Mouse (Mus musculus): ENCODE data around the gene Dtnbp1.

DNA sequence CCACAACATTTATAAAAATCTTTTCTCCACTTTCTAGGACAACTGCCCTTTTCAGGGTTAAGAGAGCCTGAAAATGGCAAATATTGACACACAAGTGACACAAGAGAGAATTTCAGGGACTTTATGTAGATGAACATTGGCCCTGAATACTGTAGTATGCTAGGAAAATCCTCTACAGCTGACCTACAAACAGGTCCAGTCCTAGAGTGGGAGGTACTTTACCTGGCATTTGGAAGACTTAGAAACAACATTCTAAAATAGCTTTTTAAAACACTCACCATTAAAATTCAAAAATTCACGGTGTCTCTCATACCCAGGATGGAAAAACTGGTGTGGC, 47.7 kb downstream of the Dtnbp1 start:
- no peak for TF ChIP-seq MYOG (IDR thresholded peaks at IDR 0.05; ENCODE audit: control insufficient read depth in 1 of 3, insufficient read depth in 1 of 3, insufficient read length in 2 of 3, low read depth in 2 of 3)
- no peak for TF ChIP-seq USF1 (IDR thresholded peaks at IDR 0.05; ENCODE audit: low read depth)
- TF ChIP-seq POLR2AphosphoS2 (IDR thresholded peaks at IDR 0.05; ENCODE audit: insufficient read length, low read depth) = no peak
- TF ChIP-seq TCF12 (IDR thresholded peaks at IDR 0.05; ENCODE audit: insufficient read depth, poor library complexity, severe bottlenecking) = no peak
- TF ChIP-seq E2F4 (IDR thresholded peaks at IDR 0.05; ENCODE audit: insufficient read depth) = no peak
